Mouse (Mus musculus): ENCODE results near the gene Cdk5rap2.

DNA sequence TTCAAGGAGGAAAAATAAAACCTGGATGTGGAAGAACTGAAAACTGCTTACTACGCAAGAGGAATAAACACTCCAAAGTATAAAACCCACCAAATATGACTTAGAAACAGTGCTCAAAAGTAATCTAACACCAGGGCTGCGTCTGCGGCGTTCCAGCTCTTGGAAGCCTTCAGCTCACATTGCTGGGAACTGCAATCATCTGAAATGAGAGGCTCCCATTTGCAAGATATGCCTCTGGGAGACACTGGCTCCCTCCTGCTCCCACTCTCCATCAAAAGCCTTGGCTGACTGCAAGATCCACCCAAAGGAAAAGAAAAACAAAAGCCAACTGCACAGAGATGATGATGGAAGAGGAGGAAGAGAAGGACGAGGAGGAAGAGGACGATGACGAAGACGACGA, 19.2 kb downstream of the Cdk5rap2 start:
- TF ChIP-seq EP300 (IDR thresholded peaks at IDR 0.05; ENCODE audit: low read depth): no peak
- TF ChIP-seq CTCF (IDR thresholded peaks at IDR 0.05; ENCODE audit: low read depth): no peak
